Mouse (Mus musculus): ENCODE results near the gene Acvr1.

Acvr1 gene

DNA sequence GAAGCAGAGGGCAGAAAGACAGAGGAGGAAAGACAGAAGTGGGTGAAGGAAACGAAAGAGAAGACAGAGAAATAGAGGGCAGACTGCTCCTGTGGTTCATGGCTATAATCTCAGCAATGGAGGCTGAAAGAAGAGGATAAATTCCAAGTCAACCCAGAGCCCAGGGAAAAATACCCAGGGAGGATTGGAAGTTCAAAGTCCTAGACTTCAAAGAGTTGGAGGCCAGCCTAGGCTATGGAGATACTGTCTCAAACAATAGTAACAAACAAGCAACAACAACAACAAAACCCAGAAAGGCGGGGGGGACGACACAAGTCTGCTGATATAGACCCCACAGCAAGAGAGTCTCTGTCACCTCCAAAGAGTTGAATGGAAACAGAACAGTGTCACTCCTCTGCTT lies 14.7 kb downstream of the Acvr1 start:
- no peak for DNase-seq

DNA sequence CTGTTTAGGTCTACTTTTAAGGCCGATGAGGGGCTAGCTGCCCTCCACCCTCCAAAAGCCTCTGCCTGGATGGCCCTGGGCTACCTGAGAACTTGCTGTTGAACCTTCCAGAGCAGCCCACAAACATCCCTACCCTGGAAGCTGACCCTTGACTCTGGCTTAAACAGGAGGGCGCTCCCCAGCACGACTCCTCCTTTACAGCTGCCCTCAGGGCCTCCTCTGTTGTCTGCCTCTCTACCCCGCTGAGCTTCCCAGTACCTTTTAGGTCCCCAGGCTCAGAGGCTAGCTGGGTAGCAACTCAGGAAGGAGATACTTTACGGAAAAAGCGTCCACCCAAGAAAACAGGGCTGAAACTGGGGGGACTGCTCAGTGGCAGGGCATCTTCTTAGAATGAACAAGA lies 15.1 kb downstream of the Acvr1 start:
- no peak for DNase-seq

DNA sequence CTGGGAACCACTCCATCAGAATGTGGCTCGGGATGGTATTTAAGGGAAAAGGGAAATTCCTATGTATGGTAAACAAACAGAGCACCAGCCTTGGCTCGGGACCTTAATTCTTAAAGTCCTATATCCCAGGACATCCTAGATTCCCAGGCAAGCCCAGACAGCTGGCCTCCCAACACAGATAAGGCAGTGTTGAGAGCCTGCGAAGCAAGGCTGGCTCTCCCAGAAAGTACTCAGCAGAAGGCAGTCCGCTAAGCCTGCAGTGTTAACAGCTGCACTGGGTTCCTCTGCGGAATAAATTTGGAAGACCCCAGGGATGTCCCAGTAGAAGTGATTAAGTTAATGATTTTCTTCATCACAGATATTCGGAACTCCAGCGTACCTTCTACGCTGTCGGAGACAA lies 16.5 kb downstream of the Acvr1 start:
- no peak for DNase-seq

DNA sequence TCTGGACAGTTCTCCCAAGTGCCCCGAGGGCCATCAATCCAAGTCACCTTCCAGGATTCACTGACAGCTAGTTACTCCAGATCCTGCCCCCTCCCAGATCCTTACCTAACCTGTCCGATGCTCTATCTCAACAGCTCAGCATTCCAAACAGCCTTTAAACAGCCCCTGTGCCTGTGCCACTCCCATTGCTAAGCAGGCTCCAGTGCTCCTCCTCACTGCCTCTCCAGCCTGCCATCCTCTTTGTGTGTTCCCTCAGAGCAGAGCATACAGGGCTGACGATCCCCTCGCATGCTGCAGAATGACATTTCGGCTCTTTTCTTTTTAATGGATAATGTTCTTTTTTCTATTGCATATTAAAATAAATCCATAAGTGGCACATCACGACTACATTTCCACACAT lies 17.0 kb downstream of the Acvr1 start:
- no peak for DNase-seq

DNA sequence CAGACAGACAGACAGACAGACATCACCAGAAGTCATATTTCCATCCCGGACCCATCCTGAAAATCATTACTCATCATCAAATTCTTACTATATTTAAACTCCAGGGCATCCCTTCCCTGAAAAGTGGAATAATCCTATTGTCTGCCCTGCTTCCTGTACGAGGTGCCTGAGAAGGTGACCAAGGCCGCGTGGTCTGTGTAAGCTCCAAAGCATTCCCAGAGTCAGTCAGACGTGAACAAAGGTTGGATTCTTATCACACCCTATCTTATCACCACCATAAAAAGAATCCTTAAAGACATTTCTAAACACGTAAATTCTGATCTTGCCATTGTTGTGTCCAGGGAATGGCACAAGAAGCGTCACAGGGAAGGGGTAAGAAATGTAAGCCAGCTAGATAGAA lies 18.0 kb downstream of the Acvr1 start:
- DNase-seq = no peak

DNA sequence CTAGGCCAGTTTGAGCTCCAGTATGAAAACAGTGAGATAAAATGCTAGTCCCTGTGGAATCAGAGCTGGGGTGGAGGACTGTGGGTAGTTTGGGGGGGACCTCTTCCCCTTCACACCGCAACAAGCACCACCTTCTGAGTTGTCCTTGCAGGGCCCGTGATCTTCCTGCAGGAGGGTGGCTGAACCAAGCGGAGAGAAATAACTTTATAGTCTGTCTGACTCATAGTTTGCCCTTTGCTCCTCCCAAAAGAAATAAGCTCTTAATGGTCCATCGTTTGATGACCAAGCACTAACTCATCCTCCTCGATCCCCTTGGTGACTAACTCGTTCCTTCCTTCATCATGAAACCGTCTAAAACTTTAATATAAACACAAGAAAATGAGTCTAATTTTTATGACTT lies 20.7 kb downstream of the Acvr1 start:
- no peak for DNase-seq

DNA sequence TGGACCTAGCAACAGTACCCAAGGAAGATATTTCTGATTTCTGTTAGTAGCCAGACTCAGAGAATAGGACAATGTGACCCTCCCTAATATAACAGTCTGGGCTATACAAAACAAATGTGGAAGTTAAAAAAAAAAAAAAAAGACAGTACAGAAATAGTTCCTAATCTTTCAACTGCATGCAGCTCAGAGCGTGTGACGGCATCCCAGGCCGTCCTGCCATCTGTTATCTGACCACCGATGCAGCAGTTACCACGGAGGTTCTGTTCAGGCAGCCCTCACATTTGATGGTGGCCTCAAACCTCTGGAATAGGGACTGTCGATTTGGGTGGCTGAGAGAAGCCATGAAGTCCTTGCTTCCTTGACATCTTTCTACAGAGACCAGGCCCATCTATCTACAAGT lies 22.6 kb downstream of the Acvr1 start:
- DNase-seq = no peak

DNA sequence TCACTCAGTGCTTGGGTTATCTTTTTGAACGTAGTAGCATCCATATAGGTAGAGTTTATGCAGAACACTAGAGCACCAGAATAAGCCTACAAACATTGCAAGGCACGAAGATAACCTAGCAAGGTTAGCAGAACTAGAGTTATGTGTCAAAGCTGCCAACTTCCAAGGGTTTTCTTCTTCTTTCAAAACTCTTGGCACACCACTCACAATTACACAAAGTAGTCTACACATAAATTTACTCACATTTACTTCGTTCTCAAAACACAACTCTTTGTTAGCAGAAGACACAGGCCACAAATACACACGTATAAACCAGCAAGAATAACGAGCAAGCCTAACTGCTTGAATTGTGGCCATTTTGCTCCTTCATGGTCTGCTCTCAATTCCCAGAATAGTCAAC lies 23.7 kb downstream of the Acvr1 start:
- no peak for DNase-seq

DNA sequence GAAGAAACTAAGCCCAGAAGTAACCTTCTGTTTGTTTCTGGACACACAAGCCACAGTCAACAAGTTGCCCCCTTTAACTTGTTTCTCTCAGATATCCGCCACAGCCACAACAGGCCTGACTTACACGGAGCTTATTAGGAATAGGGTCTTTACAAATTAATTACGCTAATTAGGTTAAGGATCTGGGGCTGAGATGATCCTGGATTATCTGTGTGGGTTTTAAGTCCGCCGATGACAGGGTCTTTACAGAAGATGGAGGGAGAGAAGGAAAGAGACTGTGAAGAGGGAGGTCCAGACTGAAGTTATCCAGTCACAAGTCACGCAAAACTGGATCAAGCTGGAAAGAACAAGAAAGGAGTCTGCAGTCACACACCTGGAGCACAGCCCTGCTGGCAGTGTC lies 28.8 kb downstream of the Acvr1 start:
- no peak for DNase-seq

DNA sequence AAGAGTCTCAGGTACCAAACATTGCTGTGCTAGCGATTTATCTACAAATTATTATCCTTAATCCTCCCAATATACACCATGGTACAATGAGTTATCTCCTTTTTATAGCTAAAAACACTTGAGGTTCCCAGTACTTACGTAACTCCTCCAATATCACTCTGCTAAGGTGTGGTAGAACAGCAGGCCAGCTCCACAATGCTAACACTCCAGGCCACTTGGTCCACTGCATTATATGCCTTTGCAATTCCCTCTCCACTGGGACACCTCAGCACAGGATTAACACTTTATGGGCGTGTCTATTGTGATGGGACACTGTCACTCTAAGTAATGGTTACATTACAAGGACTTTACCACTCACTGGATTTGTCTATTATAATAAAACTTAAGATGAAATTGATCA lies 30.2 kb downstream of the Acvr1 start:
- no peak for DNase-seq

DNA sequence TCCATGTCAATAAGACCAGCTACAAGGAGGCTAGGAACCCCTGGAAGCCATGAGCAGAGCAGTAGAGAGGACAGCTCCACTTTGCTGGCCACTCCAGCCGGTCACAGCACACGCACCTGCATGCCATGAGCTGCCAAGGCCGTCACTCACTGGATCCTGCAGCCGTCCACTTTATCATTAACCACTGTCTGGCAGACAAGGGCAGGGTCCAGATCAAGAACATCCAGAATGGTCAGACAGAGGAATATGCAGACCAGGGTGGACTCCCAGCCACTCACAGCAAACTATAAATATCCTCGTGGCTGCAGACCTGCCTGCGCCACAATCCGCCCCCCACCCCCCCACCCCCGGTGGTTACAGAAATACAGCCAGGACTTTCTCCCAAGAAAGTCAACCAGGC lies 31.7 kb downstream of the Acvr1 start:
- no peak for DNase-seq

DNA sequence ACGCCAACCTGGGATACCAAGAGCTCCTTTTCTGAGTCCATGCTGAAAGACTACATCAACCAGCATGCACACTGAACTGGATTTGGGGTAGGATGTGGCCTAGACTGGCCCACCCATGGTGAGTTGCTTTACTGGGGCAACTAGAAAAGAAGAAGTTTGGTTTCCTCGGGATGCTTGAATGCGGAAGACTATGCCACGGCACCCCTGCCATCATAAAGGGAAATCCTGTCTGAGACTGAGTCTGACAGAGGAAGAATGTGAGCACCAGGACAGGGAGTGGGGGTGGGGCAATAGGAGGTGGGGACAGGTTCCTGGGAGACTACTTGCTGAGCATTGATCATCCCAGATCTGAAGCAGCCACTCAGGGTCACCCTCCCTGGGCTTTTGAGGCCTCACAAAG lies 32.6 kb downstream of the Acvr1 start:
- DNase-seq = no peak

DNA sequence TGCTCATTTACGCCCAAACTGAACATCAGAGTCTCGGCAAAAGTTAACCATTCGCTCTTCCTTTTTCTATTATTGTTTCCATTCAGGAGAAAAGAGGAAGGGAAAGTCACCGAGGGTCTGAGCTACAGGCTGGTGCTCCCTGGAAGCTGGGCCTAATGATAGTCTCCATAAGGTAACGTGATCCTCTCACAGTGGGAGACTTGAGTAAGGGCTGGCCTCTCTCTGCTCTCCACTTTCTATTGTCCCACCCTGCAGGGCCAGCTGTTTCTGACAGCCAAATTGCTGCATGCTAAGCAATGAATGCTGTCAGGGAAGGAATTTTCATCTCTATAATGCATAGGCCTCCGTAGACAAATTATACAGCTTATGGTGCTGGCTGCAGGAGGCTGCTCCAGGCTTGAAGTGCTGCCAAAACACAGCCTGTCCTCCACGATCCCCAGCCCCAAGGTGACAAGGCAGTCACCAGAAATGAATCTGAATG lies 33.4 kb downstream of the Acvr1 start:
- no peak for DNase-seq

DNA sequence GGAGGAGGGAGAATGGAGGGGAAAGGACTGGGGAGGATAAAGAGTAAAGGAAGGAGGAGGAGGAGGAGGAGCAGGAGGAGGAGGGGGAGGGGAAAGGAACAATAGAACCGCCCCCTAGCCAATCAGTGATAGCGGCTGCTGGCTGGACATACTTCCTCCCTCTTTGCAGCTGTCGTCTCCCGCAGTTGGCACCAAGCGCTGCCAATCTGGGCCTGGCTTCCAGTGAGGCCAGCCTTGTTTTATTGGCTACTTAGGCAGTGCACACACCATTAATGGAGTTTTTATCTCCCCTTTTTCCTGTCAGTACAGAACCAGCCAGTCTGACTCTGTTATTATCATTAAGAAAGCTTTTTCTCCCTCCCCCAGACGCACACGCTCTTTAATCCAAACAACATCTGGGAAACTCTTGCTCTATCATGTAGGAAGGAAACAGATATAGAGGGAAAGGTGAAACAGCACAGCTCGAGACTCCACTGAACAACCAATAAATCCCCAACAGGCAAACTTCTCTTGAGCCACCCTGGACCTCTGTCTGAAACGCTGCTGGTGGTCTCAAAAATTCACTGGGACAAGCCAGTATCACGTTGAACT lies 34.6 kb downstream of the Acvr1 start:
- no peak for DNase-seq

DNA sequence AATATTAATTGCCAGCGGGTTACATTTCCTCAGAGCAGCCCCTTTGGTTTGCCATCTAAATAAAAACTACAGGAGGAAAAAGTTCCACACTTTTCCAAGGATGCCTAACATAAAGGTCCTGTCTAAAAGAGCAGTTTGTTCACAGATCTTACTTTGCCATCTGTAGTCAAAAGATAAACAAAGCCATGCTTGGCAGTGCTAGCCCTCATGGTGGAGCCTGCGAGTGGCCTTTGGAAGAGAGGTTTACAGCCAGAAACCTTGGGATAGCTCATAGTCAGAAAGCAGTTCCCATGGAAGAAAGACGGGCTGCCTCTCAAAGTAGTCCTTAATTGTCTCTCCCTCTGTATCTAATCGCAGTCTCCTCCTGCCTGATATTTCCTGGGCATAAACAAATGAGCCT lies 36.4 kb downstream of the Acvr1 start:
- DNase-seq = no peak

DNA sequence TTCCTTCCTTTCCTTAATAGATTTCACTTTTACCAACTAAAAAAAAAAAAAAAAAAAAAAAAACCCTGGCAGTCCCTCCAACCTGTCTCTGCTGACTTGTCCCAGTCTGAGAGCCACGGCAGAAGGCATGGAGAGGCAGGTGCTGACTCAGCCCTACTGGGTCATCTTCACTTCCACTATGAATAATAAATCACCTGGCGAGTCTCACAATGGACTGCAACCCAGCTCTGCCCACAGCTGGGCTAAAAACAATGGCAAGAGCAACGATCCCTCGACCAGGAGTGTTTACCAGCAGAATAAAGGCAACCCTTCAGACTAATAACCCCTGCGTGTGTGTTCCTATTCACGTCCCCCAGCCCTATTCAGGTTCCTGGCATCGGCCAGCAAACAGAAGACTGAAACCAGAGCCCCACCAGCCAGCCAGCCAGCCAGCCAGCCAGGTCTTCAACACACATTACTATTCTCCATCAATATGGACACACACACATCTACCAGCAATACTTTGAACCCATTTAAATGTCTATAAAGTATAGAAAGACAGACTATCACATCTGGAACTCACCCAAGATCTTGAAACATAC lies 37.0 kb downstream of the Acvr1 start:
- no peak for DNase-seq

DNA sequence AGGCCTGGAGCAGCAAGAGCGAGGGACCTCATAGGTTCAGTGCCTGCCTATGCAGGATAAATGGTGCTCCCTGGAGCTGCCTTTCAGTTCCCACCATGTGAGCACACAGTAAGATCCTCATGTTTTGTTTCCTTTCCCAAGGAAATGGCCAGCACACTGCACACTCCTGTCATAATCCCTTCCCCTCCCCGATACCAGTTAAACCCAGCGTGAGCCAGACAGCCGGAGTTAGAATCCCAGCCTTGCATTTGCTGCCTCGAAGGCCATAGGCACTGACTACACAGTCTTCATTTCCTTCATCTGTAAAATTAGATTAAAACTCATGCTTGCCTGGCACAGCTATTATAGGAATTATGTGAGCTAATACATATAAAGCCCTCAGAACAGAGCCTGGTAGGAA lies 37.6 kb downstream of the Acvr1 start:
- no peak for DNase-seq

DNA sequence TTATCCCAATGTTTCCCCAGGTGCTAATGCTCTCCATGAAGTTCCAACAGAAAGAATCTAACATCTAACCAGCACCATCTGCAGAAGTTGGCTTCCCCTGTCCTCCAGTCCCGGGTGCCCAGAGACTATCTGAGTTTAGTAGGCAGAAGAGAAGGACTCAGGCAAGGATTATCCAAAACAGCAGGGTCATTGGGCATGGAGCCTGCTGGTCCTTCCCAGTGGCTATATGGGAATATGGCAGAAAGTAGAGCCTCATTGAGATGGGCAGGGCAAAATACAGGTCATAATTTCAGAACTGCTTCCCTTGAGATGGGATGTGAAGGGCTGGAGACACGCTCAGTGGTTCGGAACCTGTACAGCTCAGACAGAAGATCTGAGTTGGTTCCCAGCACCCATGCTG lies 39.2 kb downstream of the Acvr1 start:
- no peak for DNase-seq

DNA sequence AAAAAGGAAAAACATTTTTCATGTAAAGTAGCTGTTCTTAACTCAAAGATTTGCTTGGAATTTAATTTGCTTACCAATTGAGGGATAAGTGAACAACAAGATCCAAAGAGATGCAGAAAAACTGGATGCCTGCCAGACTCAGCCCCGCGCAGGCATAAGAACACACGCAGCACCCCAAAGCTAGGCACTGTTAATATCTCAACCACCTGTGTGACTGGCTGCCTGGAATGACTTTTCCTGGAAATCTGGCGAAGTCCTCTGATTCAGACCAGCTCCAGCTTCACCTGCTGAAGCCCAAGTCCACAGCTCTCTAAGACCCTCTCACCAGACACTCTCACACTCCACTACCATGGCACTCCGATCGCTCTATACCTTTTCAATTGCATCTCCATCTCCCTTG lies 42.6 kb downstream of the Acvr1 start:
- no peak for DNase-seq

DNA sequence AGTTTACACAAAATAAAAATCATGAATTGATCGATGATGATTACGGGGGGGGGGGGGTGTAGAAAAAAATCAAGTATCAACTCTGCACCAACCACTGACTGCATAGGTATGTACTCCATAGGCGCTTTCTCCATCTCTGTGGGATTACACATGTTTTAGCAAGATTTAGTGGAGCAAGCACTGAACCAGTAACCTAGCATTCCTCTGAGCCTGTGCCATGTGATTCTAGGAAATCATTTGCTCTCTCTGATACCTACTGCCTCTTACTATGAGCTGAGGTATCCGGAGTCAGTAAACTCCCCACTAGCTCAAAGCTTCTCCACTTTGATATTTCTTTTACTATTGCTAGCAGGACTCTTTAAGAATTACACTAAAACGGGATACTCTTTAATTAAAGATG lies 43.1 kb downstream of the Acvr1 start:
- DNase-seq = no peak

DNA sequence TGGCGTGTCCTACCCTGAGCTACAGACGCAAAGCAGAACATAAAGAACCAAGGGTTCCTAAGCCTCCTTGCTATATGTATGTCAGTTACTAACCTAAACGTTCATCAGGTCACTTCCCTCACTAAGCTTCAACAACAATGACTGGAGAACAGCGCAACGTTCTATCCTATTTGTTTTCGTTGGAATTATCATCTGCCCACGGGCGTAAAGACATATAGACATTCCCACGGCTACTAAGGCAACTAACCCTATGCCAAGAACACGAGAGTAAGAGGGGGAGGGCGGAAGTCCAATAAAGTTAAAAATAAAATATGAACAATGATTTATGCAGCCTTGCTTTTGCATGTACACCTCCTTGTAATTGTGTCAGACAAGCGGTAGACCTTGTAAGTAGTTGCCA lies 43.9 kb downstream of the Acvr1 start:
- no peak for DNase-seq

DNA sequence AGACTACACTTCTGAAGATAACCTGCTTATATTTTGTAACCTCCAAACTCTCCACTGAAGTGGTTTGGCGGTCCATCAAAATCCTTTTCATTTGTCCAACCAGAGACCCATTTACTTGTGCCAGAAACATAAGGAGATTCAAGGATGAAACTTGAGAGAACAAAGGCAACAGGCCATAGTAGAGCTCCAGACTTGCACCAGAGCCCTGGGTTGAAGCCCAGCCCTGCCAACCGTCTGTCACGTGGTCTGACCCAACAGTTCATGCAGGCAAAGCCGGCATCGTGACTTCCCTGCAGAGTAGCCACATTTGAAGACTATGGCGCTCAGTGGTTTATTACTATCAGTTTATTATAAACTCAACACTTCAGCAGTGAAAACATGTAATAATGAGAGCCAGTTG lies 45.3 kb downstream of the Acvr1 start:
- no peak for DNase-seq

DNA sequence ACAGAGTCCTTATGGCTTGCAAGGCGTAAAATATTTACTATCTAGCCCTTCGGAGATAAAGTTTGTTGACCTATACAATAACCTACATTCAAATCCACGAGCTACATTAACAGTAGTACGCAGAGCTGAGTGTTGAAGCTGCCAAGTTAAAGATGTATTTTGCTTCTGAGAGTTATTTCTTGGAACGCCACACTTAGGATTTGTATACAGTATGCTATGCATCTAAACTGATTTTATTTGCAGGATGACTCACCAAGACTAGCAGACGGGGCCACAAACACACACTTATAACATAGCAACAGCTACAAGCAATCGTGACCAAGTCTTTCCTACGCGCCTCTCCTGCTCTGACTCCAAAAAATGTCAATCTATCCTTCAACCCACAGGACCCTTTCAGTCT lies 46.2 kb downstream of the Acvr1 start:
- no peak for DNase-seq

DNA sequence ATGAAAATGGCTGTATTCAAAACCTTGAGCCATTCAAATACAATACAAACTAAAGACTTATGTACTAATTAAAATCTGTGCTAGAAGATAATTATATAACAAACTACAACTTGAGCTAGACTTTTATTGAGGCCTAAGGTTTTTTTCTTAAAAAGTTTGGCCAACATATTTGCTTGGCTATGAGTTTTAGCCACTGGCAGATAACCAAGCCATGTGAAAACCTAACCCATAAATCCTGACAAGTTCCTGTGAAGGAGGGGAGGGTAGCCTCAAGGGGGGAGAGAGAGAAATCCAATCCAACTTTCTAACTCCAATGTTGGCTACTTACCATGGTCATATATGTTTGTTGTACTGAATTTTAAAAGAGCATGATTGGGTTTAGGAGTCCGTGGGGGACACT lies 48.4 kb downstream of the Acvr1 start:
- no peak for DNase-seq

DNA sequence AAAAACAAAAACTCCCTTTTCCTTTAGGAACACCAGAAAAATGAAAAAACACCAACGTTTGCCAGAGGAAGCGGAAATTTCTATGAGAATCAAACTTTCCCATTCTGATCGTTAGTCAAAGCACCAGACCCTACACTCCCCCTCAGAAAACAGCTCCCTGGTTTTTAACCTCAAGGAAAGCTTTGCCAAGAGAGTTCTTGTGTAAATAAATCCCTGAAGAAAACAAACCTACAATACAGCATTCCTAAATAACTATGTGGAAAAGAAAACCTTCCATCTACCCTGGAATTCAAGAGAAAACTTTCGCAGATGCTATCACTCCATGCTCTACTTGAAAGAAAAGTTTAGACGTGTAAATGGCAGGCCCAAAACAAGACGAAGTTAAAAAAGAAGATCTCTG lies 50.0 kb downstream of the Acvr1 start:
- no peak for DNase-seq

DNA sequence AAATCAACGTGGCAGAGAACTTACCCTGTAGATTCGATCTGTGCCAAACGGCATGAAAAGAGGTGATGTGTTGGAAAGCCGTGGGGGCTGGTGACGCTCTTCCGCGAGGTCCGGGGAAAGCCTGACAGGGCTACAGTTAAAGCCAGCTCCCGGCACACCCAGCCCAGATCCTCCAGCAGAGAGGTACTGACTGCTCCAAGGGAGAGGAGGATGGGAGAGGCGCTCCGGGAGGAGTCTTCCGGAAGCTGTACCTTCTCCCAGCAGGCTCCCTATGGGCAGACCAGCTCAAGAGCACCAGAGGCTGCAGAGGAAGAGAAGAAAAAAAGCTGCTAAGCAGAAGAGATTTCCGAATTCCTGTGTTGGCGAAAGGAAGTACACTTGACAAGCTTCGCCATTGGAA lies 51.0 kb downstream of the Acvr1 start:
- no peak for DNase-seq
